Mouse (Mus musculus): ENCODE results near the gene Car14. TPM values are rescaled to one million over a fixed set of nuclear protein-coding genes. Genes with fewer than 3 reads are reported as not detected.

The Car14 gene
- total and polyA plus RNA-seq, 2 experiments from 2014 or later = 126 to 137 TPM

DNA sequence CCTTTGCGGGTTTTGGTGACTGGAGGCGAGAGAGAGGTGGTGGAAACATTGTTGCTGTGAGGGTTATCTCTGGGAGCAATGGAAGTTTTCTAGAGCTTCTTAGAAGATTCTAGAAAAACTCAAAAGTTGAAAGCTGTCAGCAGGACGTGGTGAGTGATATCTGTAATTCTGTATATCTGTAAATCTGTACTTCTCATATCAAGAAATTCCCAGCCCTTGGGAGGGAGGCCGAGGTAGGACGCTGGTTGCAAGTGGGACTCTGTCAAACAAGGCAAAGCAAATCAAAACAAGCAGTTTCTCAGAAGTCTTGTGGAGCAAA, 25.9 kb upstream of the Car14 start:
- ATAC-seq (ENCODE audit: insufficient read depth, low read depth) (no peak), DNase-seq (ENCODE audit: low spot score) (peak; percentile 13)
- Histone ChIP-seq H3K4me2 (ENCODE audit: low read depth, low read length) (peak overlapping the region; percentile 79), H3K27ac (ENCODE audit: low read depth) (peak overlapping the region; percentile 94), H3K27me3 (ENCODE audit: control insufficient read depth, insufficient read depth, low read length) (no peaks in the 10 kb centered on the region), H3K36me3 (replicated peaks; ENCODE audit: control insufficient read depth, insufficient read depth, low read length) (peaks cover 22% of the 10 kb centered on the region), H3K4me1 (ENCODE audit: control insufficient read depth, insufficient read depth) (peaks cover 6% of the 10 kb centered on the region; the same call in 1 of the 2 replicates), H3K9ac (replicated peaks; ENCODE audit: low read depth, low read length) (peak overlapping the region; percentile 97), H3K4me3 (ENCODE audit: low read depth, low read length) (peak overlapping the region; percentile 74), H3K9me3 (replicated peaks; ENCODE audit: control insufficient read depth, low read length) (no peaks in the 10 kb centered on the region)
- WGBS = 1% methylated on average over 5 of the region's 5 CpGs
- TF ChIP-seq CTCF (IDR thresholded peaks at IDR 0.05; ENCODE audit: low read depth) = no peak
- no peak for TF ChIP-seq EP300 (IDR thresholded peaks at IDR 0.05; ENCODE audit: low read depth)

DNA sequence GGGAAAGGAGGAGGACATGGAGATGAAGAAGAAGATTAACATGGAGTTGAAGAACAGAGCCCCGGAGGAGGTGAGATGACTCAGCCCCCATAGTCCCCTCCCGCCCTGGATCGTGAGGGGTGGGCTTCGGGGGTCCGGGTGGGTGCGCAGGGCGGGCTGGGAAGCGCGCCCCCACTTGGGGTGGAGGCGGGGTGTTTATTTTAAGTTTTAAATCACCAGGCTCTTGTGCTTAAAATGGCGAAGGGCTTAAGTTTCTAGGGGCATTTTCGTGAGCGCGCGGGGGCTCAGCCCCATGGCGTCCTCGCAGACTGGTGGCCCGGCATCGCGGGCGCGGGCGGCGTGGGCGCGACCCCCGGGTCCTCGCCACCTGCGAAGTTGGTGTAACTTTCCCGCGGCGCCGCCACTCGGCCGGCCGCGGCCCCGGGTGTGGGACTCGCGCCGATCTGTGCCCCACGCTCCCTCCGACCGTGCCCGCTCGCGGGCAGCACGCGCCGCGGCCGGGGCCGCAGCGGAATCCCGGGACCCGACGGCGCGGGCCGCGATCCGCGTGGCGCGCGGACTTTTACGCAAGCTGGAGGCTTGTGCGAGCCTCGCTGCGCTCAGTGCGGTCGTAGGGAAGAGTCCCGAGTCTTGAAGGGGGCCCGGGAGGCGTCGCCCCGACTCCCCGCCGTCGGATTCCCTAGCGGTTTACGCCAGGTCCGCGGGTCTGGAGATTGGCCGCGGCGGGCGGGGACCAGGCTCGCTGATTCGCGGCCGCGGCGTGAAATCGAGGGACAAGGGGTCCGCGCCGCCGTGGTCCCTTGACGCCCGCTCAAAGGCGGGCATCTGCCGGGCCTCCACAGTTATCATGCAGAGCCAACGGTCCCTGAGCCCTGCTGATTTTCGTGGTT, 25.3 kb upstream of the Car14 start:
- TF ChIP-seq CTCF (IDR thresholded peaks at IDR 0.05; ENCODE audit: low read depth) (no peak), EP300 (IDR thresholded peaks at IDR 0.05; ENCODE audit: low read depth) (no peak)
- ATAC-seq (ENCODE audit: insufficient read depth, low read depth) (peak; percentile 9; the same call in 1 of the 2 replicates), DNase-seq (ENCODE audit: low spot score) (peak; percentile 41)
- Histone ChIP-seq H3K4me2 (ENCODE audit: low read depth, low read length) (peak overlapping the region; percentile 79), H3K27ac (ENCODE audit: low read depth) (peak overlapping the region; percentile 94), H3K9me3 (replicated peaks; ENCODE audit: control insufficient read depth, low read length) (no peaks in the 10 kb centered on the region), H3K9ac (replicated peaks; ENCODE audit: low read depth, low read length) (peak overlapping the region; percentile 97), H3K36me3 (replicated peaks; ENCODE audit: control insufficient read depth, insufficient read depth, low read length) (peaks cover 17% of the 10 kb centered on the region), H3K27me3 (ENCODE audit: control insufficient read depth, insufficient read depth, low read length) (no peaks in the 10 kb centered on the region), H3K4me3 (ENCODE audit: low read depth, low read length) (peak overlapping the region; percentile 74), H3K4me1 (ENCODE audit: control insufficient read depth, insufficient read depth) (peaks cover 6% of the 10 kb centered on the region; the same call in 1 of the 2 replicates)
- WGBS = under 1% methylated on average over 103 of the region's 105 CpGs

DNA sequence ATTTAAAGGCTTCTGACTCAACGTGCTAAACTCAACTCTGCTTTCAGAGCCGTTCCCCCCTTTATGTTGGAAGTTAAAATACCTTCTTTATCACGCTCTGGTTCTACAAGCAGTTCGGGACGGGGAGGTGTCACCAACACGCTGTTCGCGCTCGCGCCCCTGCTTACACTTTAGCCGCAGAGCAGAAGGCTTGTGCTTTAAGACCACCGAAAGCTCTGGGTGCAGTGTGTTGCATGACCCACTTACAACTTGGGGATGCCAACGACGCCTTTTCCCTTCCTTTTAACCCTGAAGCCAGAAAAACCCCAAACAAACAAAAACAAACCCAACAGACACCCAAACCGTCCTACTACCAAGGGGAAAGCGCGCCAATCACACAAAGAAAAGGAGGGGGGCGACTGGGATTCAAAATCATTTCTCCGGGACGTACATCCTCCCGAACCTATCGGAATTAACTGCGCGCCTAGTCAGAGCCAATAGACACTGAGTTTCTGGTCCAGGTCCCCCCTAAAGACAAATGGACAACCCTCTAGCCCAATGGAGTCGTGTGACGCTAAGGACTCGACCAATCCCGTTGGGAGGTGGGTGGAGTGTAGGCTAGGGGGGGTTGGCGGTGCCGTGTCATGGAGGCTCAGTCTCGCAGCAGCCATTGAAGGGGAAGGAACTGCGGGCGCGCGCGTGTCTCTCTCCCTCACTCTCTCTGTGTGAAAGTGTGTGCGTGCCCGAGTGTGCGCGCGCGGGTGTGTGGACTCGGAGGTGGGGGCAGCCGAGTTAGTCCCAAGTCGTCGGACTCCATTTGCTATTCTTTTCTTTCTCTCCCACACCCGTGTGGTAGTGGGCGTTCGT, 24.4 kb upstream of the Car14 start, which contains the start of gene Anp32e:
Gene Anp32e, plus strand, starts transcription at position 589 of the 846 bp plus-strand sequence.
- H3K4me2 ChIP-seq (ENCODE audit: low read depth, low read length) = peak within 1 kb of the TSS; percentile 79
- DNase-seq (ENCODE audit: low spot score) (peak; percentile 99), ATAC-seq (ENCODE audit: insufficient read depth, low read depth) (peak; percentile 99)
- peak within 1 kb of the TSS; percentile 97 for H3K9ac ChIP-seq (replicated peaks; ENCODE audit: low read depth, low read length)
- peaks cover 6% of the 10 kb centered on the region; the same call in 1 of the 2 replicates for H3K4me1 ChIP-seq (ENCODE audit: control insufficient read depth, insufficient read depth)
- peak within 1 kb of the TSS; percentile 94 for H3K27ac ChIP-seq (ENCODE audit: low read depth)
- H3K27me3 ChIP-seq (ENCODE audit: control insufficient read depth, insufficient read depth, low read length) = no peaks in the 10 kb centered on the region
- TF ChIP-seq EP300 (IDR thresholded peaks at IDR 0.05; ENCODE audit: low read depth) (peak; percentile 97), CTCF (IDR thresholded peaks at IDR 0.05; ENCODE audit: low read depth) (no peak)
- H3K4me3 ChIP-seq (ENCODE audit: low read depth, low read length) = peak within 1 kb of the TSS; percentile 74
- no peaks in the 10 kb centered on the region for H3K9me3 ChIP-seq (replicated peaks; ENCODE audit: control insufficient read depth, low read length)
- WGBS = under 1% methylated on average over 49 of the region's 49 CpGs
- H3K36me3 ChIP-seq (replicated peaks; ENCODE audit: control insufficient read depth, insufficient read depth, low read length) = 0 out of 2 replicates have a peak, but pooled peaks cover 7% of the 10 kb centered on the region

DNA sequence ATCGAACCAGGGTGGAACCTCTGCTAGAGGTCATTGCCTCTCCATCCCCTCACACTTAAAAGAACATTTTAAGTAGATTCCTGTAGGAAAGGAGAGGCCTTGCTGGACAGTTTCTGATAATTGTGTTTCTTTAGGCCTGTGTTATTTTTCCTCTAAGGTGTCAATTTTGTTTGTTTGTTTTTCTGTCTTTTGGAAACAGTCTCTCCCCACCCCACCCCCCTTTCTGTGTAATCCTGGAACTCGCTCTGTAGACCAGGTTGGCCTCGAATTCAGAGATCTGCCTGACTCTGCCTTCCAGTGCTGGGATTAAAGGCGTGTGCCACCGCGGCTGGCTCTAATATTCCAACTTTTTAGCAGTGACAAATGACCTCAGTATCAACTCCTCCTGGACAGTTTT, 23.8 kb upstream of the Car14 start:
- Histone ChIP-seq H3K9ac (replicated peaks; ENCODE audit: low read depth, low read length) (peak overlapping the region; percentile 53), H3K27me3 (ENCODE audit: control insufficient read depth, insufficient read depth, low read length) (no peaks in the 10 kb centered on the region), H3K27ac (ENCODE audit: low read depth) (peak overlapping the region; percentile 82), H3K4me2 (ENCODE audit: low read depth, low read length) (peak overlapping the region; percentile 76), H3K9me3 (replicated peaks; ENCODE audit: control insufficient read depth, low read length) (no peaks in the 10 kb centered on the region), H3K4me3 (ENCODE audit: low read depth, low read length) (peak overlapping the region; percentile 74), H3K4me1 (ENCODE audit: control insufficient read depth, insufficient read depth) (peaks cover 6% of the 10 kb centered on the region; the same call in 1 of the 2 replicates), H3K36me3 (replicated peaks; ENCODE audit: control insufficient read depth, insufficient read depth, low read length) (0 out of 2 replicates have a peak, but pooled peaks cover 2% of the 10 kb centered on the region)
- ATAC-seq (ENCODE audit: insufficient read depth, low read depth) (no peak), DNase-seq (ENCODE audit: low spot score) (no peak)
- no peak for TF ChIP-seq EP300 (IDR thresholded peaks at IDR 0.05; ENCODE audit: low read depth)
- no peak for TF ChIP-seq CTCF (IDR thresholded peaks at IDR 0.05; ENCODE audit: low read depth)
- WGBS = 31% methylated on average over 6 of the region's 6 CpGs

DNA sequence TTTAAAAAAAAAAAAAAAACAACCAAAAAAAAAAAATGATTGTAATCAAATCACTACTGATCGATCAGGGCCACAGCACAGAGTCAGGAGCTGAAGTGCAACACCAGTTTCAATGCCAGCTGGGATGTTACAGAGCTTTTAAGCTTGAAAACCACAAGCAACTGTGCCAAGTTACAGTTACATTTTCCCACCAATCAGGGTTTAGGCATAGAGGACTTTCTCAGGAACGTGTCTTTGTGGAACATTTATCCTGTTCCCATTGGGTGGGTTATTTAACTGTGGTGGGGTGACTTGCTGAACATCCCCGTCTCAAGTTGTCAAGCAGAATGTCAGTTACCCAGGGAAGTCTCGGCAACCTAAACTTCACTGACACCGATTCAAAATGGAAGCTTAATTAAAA, 20.6 kb upstream of the Car14 start:
- WGBS = 71% methylated on average over 5 of the region's 5 CpGs
- TF ChIP-seq CTCF (IDR thresholded peaks at IDR 0.05; ENCODE audit: low read depth) (no peak), EP300 (IDR thresholded peaks at IDR 0.05; ENCODE audit: low read depth) (no peak)
- Histone ChIP-seq H3K27me3 (ENCODE audit: control insufficient read depth, insufficient read depth, low read length) (no peaks in the 10 kb centered on the region), H3K4me3 (ENCODE audit: low read depth, low read length) (no peak overlapping the region), H3K4me1 (ENCODE audit: control insufficient read depth, insufficient read depth) (no peaks in the 10 kb centered on the region; the same call in 1 of the 2 replicates), H3K27ac (ENCODE audit: low read depth) (no peak overlapping the region; the same call in 1 of the 2 replicates), H3K9me3 (replicated peaks; ENCODE audit: control insufficient read depth, low read length) (no peaks in the 10 kb centered on the region), H3K36me3 (replicated peaks; ENCODE audit: control insufficient read depth, insufficient read depth, low read length) (no peaks in the 10 kb centered on the region), H3K9ac (replicated peaks; ENCODE audit: low read depth, low read length) (no peak overlapping the region), H3K4me2 (ENCODE audit: low read depth, low read length) (no peak overlapping the region)
- DNase-seq (ENCODE audit: low spot score) (no peak), ATAC-seq (ENCODE audit: insufficient read depth, low read depth) (no peak)

Data from heart, postnatal 0 days (tissue).